Mouse (Mus musculus) T-helper 17 cell (primary cell): ENCODE results near the gene Arl13b.

Experiments
- in situ Hi-C, 2 experiments: fragments of 300-600 bp; cut with MboI, MseI; formaldehyde crosslinking; loops; 1 replicate in 1 of 2; 2 replicates in 1 of 2; pipeline ENCODE4 v1.15.1; 2025; ENCODE audit warnings: high pct_unique_total_duplicates in 2 of 2

The Arl13b gene

DNA sequence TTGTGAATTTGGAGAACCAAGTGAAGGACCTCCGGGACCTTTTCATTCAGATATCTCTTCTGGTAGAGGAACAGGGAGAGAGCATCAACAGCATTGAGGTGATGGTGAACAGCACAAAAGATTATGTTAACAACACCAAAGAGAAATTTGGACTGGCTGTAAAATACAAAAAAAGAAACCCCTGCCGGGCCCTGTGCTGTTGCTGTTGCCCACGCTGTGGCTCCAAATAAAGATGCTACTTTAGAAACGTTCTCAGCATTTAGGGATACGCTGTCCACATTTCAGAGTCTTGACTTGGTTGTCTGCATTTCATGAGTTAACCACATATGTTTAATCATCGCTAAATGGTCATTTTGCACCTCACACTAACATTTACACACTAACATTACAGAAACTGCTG lies 24.4 kb downstream of the Arl13b start:
- in situ Hi-C loops, result no loop called here

DNA sequence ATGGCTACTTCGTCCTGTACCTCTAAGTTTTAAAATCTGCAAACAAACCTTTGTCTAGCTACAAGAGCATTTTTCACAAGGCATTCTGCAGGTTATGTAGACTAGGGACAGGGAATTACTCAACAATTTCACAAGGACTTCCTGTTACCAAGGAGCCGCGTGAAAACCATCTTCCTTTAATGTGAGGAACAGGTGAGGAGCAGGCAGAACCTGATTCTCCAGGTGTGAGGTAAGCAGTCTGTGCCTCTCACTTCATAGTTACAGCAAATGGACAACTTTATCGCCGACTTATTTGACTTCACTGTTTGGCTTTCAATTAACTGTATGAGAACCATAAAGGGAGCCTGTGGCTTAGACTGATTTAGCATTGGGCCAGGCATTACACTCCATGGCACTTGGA lies 32.3 kb downstream of the Arl13b start, which contains the start of gene Stx19:
Gene Stx19, plus strand, starts transcription at position 186 of the 400 bp plus-strand sequence.
- in situ Hi-C loops, result no loop called here

DNA sequence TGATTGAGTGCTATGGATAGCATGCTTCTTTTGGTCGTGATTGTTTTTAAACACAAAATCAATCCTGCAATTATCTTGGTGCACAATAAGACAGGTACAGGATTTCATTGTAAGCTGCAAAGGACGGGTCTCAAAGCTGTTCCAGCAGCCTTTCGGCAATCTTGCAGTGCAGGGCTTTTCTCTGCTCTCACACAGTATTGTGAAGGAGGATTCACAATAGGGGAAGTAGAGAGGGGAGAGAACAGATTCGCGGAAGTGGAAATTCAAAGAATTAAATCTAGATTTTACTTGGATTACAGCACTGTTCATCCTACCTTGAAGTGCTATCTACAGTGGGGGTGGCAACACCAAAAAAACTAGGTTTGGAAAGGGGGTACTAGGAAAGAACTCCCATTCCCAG lies 33.0 kb downstream of the Arl13b start:
- in situ Hi-C loops, result no loop called here

DNA sequence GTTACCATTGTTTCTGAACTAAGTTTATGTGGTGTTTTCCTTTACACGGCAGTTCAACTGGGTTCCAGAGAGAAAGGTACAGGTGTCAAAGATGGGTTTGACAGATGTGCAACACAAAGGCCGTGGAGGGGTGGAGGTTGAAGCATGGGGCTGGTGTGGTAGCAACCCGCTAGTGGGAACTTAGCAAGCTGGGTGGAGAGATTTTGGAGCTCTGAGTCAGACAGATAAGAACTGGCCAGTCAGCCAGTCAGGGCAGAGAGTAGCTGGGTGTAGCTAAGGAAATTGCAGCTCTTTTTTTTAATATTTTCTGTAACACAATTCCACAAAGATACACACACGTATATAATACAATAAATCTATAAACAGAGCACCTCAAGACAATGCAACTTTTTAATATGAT lies 36.0 kb downstream of the Arl13b start:
- in situ Hi-C loops, result no loop called here

DNA sequence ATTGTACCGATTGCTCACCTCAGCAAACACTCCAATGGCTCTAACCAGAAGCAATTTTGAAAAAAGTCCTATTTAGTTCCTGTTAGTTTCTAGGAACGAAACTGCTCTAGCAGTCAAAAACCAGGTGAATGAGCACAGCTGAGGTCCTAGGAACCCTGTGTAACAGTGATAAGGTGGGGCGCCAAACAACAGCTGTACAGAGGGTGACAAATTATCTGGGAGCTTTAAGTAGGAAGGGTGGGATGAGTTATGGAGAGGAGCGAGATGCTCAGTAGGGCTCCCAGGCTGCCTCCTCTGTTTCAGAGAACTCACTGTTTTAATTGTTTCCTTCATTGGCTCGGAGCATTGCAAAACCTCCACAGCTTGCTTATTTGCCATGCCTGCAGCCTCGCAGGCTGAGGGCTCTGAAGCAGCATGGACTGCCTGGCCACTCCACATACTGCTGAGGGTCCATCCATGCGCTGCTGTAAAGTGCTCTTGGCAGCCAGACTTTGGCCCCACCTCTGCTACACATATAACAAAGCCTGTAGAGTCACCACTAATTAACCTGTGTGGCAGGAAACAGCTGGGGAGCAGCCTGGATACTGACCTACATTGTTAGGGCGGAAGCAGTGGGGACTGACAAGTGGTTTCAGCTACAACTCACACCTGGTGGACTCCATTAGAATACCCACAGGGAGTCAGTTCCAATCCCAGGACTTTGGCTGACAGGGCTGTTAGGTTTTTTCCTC lies 39.4 kb downstream of the Arl13b start:
- in situ Hi-C loops, result no loop called here

DNA sequence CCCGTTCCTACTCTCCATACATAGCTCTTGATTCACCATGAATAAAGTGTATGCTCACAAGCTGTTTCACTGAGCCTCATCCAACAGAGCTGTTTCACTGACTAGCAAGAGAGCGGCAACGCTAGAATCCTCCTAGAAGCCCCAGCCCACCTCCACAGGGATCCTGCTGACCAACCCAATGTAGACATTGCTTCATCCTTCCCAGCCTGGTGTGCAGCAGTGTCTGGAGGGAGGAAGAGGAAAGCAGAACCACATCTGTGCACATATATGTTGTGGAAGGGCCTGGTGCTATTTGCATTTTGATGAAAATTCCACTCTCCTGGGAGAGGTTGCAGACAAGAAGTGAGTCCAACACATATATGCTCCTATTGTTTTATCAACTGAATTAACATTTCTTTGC lies 42.2 kb downstream of the Arl13b start:
- in situ Hi-C loops, result no loop called here

DNA sequence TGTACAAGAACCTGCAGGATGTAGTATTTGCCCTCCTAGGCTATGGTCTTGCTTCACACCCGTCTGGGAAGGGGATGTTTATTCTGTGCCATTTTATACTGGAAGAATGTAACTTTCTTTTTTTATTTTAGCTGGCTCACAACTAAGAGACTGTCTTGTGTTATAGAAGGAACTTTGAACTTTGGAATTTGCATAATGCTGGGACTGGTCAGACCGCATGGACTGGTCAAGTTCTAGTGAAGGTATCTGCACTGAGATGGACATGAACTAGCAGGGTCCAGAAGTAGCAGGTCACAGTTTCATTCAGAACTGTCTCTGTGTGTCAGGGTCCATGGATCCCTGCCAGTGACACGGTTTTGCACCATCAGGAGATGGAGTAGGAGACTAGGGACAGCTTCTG lies 47.0 kb downstream of the Arl13b start:
- in situ Hi-C loops, result no loop called here

DNA sequence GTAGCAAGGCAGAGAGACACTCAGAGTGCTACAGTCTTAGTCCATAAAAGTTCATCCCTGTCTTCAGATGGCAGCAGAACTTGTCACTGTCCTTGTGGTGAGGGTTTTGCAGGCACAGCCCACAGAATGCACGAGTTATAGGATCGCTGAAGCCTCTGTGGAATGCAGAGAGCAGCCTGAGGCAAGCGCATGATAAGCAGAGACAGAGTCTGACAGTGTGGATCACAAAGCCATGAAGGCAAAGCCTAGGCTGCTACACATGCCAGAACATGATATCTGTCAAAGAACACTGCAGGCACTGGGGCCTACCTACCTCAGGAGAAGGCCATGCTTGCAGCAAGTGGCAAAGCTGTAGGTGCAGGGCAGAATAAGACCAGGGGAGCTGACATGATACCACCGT lies 47.4 kb downstream of the Arl13b start:
- in situ Hi-C loops, result no loop called here

DNA sequence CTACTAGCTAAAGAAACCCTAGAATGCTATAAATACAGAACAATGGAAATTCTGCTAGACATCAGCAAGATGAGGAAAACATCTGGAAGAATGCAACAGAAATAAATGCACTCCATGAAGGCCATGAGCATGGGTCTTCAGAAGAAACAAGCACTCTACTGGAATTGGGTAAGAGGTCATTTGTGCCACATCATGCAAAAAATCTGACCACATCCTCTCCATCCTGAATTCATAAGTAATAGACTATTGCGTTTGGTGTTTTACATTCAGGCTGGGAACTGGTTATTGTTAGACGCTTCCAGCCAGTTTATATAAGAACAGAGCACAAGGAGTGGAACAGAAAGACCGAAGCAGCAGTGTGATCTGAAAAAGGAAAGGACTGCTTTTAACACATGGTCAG lies 48.0 kb downstream of the Arl13b start:
- in situ Hi-C loops, result no loop called here

DNA sequence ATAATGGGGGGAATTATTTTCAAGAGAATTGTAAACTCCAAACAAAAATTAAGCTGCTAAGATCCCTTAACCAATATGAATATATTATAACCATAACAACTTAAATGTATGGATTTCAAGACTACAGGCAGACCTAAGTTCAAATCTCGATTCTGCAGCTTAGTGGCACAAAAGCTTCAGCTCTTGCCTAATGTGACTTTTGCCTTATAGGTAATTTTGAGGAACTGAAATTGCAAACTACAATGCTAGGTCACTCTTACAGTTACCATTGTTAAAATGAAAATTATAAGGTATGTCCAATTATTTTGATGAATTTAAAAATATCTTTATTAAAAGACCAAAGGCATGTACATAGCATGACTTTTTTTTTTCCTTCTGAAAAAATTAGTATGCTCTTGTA lies 50.2 kb downstream of the Arl13b start:
- in situ Hi-C loops, result no loop called here

DNA sequence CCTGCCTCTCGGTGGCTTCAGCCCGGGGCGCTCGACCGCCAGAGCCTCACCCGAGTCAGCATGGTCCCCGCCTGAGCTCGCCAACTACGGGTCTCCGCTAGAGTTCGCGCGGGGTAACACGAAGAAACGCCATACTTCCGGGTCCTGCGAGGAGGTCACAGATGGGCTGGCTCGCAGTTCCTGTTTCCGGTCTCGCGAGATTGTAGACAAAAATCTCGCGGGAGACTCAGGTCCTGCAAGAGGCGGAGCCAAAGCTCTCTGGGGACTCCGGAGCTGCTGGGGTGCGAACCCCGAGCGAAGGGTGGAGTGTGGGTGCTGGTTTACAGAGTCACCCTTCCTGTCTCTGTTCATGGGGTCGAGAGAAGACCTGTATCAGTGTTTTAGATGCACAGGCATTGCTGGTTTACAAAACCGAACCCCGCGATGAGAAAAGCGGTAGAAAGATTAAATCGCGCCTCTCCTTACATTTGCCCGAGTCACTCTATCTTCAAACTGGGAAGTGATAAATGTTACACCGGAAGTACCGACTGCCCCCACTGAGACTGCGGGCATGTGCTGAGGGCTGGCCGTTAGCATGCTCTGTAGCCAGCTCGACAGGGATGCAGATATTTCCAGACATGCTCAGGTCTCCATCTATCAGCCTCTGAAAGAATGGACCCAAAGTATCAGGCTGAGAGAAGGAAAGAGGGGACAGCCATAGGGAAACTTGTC lies 60.1 kb downstream of the Arl13b start, which contains the start of gene Nsun3:
Gene Nsun3, minus strand, starts transcription at position 198 of the 711 bp plus-strand sequence.
- in situ Hi-C loops, result loop anchor here in 1 of 2 experiments (5.0 kb wide), 1 partner anchor 56 kb away; no protein-coding TSS in a partner anchor

DNA sequence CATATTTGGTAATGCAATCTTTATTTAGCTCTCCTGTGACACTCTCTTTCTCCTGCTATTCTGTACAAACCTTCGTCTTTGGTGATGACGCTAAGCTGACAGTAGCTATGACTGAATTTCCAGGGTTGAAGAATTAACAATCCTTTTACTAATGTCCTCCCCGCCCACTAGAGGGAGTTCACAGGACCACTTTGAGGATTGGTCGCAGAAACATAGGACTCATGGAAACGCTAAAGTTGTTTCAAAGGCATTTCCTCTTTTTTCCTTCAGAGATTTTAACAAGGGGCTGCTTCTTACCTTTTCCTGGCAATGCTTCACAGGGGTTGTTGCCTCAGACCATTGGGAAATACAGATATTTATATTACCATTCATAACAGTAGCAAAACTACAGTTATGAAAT lies 64.6 kb downstream of the Arl13b start:
- in situ Hi-C loops, result no loop called here

DNA sequence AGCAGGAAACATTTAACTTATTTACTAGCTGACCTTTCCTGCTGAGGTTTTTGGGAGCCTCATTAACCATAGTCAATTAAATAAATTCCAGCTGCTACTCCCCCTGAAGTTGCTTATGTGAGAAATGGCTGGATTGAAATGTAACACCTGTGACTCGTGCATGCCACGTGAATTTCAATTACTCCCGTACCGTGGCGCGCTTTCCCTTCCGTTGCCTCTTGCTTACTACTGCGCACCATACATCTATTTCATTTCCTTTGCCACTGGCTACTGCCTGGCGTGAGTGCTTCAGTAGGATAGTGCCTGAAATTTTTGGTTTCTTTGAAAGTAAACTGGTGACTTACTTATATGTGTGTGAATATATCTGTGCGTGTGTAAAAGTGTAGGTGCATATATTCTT lies 68.6 kb downstream of the Arl13b start:
- in situ Hi-C loops, result no loop called here

DNA sequence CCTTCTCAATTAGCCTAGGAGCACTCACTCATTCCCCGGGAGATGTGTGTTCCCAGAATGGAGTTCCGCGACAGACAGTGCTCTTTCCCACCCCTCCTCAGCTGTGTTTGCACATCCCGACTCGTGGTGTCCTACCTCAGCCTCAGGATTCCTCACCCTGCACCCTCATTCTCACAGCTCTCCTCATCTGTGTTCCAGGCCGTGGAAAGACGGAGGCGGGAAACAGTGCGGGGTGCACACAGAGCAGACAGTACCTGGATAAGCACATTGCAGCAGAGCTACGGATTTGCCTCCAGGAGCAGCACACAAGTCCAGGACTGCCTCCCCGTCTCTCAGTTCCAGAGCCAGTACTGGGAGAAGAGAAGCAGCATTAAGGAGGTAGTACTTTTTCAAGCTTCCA lies 70.8 kb downstream of the Arl13b start:
- in situ Hi-C loops, result no loop called here

DNA sequence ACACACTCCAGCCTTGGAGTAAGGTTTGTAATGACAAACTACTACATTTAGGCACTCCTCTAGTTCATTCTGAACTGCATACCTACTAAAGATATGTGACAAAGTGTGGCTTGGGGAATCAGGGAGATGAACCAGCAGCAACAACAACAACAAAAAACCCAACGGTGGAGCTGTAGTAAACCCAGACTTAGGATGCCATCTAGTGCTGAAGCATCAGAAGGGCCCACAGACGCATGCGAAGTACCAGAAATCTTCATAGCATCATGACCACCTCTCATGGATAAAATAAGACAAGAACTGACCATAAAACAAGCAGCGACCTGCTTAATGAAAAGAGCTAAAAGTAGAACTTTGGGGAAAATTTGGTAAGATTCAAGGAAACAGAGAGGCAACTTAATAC lies 73.4 kb downstream of the Arl13b start:
- in situ Hi-C loops, result no loop called here

DNA sequence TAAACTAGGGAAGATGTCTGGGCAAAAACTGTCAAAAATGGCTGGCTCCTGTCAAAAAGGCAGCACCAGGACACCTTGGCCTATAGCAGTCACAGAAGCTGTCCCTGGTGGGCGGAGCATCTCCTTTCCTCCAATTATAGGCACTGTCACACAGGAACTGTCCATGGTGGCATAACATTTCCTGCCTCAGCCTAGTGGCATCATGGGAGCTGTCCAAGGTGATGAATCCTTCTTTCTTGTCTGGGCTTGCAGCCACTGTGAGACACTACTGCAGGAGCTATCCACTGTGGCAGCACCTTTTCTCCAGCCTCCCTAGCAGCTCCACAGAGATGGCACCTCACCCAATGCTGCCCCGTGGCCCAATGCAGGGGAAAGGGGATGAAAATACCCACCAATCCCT lies 88.5 kb downstream of the Arl13b start:
- in situ Hi-C loops, result no loop called here

DNA sequence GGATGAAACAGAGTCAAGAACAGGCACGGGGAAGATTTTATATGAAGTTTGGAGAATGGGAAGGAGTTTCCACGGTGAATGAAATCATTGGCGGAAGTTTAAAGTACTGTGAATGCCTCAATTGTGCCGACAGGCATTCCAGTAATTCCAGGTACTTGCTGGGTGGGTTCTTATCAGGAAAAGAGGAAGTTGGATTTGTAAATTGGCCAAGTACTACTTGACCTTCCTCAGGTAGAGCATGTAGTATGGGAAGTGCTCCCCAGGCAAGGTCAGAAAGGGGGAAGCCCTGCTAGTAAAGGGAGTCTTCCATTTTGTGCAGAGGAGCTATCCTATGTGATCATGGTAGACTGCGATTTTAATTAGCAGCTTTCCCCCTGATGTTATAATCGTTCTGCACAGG lies 91.5 kb downstream of the Arl13b start:
- in situ Hi-C loops, result no loop called here

DNA sequence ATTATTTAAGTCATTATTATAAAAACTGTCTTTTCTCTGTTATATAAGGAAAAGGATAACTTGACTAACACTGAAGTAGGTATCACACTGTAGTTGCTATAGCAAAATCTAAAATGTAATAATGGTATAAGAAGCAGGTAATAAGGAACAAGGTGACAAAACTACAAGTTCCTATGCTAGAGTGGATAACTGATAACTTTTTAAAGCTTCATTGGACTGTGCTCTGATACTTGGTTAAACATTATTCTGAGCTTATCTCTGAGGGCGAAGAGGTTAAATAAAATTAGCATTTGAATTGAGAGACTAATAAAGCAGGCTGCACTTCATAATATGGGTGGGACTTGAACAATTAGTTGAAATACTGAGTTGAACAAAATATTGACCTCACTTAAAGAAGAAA lies 93.2 kb downstream of the Arl13b start:
- in situ Hi-C loops, result no loop called here

DNA sequence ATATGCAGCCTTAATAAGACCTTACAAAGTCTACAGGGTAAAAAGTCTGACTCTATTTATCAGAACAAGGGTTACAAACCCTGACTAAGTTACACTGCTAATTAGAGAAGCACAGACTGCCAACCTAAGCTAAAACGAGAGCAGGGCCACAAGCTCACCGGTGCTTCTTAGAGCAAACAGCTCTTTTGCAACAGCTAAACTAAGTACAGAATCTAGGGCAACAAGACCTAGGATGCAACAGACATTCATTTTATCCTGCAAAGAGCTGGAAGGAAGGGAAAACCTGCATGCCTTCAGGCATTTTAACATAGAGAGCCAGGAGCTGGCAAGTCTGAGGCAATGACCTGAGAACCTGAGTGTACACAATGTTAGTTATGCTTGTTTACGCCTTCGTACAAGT lies 93.8 kb downstream of the Arl13b start:
- in situ Hi-C loops, result no loop called here

DNA sequence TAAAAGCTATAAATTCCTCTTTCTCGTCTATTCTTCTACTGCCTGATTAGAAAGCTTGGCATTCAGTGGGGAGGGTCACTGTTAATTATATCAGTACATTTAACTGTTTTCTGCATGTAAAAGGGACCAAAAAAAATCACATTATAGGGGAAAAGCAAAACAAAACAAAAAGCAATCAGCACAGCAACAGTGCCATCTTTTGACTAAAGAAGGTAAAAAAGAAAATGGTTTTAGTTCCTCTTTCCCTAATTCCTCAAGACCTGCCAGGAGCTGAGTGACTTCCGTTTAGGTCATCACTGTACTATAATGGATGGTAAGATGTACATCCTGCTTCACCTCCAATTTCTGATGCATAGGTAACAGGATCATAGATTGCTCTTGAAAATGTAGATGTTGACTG lies 101.0 kb downstream of the Arl13b start:
- in situ Hi-C loops, result no loop called here
